Mouse (Mus musculus) olfactory bulb, adult 2 months (tissue): ENCODE data around the gene Smim12.

Experiments
- CTCF ChIP-seq: fragments of 200-500 bp; IDR thresholded peaks from 2 replicates; pipeline ENCODE4 v1.5.1; 2012; ENCODE audit warnings: low read depth, mild to moderate bottlenecking, low read length, moderate library complexity; ENCODE audit not compliant: insufficient read depth
- POLR2A ChIP-seq: fragments of 200-500 bp; IDR thresholded peaks from 2 replicates; pipeline ENCODE4 v1.6.1; 2012; ENCODE audit warnings: mild to moderate bottlenecking, low read depth, low read length, moderate library complexity; ENCODE audit not compliant: insufficient read depth

- no peak for TF ChIP-seq CTCF
- TF ChIP-seq POLR2A: no peak
Measured at GRCm38 (mm10) chr4:127232551-127232950, 11.0 kb upstream of the Smim12 start.
